Mouse (Mus musculus): Measurements from ENCODE around the gene Nes. TPM values are rescaled to one million over a fixed set of nuclear protein-coding genes. Genes with fewer than 3 reads are reported as not detected.
A peak's percentile ranks its signal among the peaks of the same experiment; 100 is the strongest.

Nes gene
- polyA plus RNA-seq (2015; fragmentation: Nextera tagmentation; extraction: Ambion mirVana), result 22.2 and 30.7 TPM in 2 replicates

GRCm38 (mm10) chr3:87970939-87971488 is at the start of gene Nes:
TSS of gene Nes (plus strand) at chr3:87971078.
- no peaks in the 10 kb centered on the region for H3K9me3 ChIP-seq (ENCODE audit: low read length)
- 0 out of 2 replicates have a peak, but pooled peaks cover 4% of the 10 kb centered on the region for H3K27me3 ChIP-seq (replicated peaks; ENCODE audit: insufficient read depth, low read length)
- under 1% methylated on average over 44 of the region's 44 CpGs for WGBS
- DNase-seq (ENCODE audit: low spot score), result peak; percentile 87
- H3K9ac ChIP-seq (replicated peaks; ENCODE audit: low read depth), result peak within 1 kb of the TSS; percentile 48
- H3K27ac ChIP-seq (ENCODE audit: low read length), result peak within 1 kb of the TSS; percentile 66; the same call in 1 of the 2 replicates
- TF ChIP-seq CTCF (IDR thresholded peaks at IDR 0.05), result 0 out of 2 replicates have a peak, but pooled peaks have one; percentile 3
- TF ChIP-seq EP300 (IDR thresholded peaks at IDR 0.05), result 0 out of 2 replicates have a peak, but pooled peaks have one; percentile 2
- ATAC-seq, result peak; percentile 78
- H3K4me1 ChIP-seq (ENCODE audit: insufficient read depth, low read depth, low read length), result peaks cover 15% of the 10 kb centered on the region; the same call in 1 of the 2 replicates
- peak within 1 kb of the TSS; percentile 50 for H3K4me2 ChIP-seq (replicated peaks; ENCODE audit: low read depth, low read length)
- peak within 1 kb of the TSS; percentile 49 for H3K4me3 ChIP-seq (ENCODE audit: low read depth, low read length)
- H3K36me3 ChIP-seq (ENCODE audit: insufficient read depth, low read length), result no peaks in the 10 kb centered on the region

- no peak for TF ChIP-seq CTCF (IDR thresholded peaks at IDR 0.05)
- TF ChIP-seq EP300 (IDR thresholded peaks at IDR 0.05), result no peak
- WGBS, result 93% methylated on average over 7 of the region's 7 CpGs
- DNase-seq (ENCODE audit: low spot score), result no peak
- no peak overlapping the region for H3K4me2 ChIP-seq (replicated peaks; ENCODE audit: low read depth, low read length)
- H3K27ac ChIP-seq (ENCODE audit: low read length), result no peak overlapping the region
- H3K27me3 ChIP-seq (replicated peaks; ENCODE audit: insufficient read depth, low read length), result no peaks in the 10 kb centered on the region
- peaks cover 6% of the 10 kb centered on the region for H3K4me1 ChIP-seq (ENCODE audit: insufficient read depth, low read depth, low read length)
- no peak overlapping the region for H3K4me3 ChIP-seq (ENCODE audit: low read depth, low read length)
- no peak for ATAC-seq
- no peaks in the 10 kb centered on the region for H3K9me3 ChIP-seq (ENCODE audit: low read length)
- H3K9ac ChIP-seq (replicated peaks; ENCODE audit: low read depth), result no peak overlapping the region
- H3K36me3 ChIP-seq (ENCODE audit: insufficient read depth, low read length), result peaks cover 12% of the 10 kb centered on the region
Observed at GRCm38 (mm10) chr3:87924996-87925395, 45.9 kb upstream of the Nes start.

- no peak overlapping the region for H3K4me2 ChIP-seq (replicated peaks; ENCODE audit: low read depth, low read length)
- H3K4me1 ChIP-seq (ENCODE audit: insufficient read depth, low read depth, low read length), result peaks cover 6% of the 10 kb centered on the region
- DNase-seq (ENCODE audit: low spot score) (no peak), ATAC-seq (no peak)
- no peaks in the 10 kb centered on the region for H3K27me3 ChIP-seq (replicated peaks; ENCODE audit: insufficient read depth, low read length)
- TF ChIP-seq EP300 (IDR thresholded peaks at IDR 0.05) (no peak), CTCF (IDR thresholded peaks at IDR 0.05) (no peak)
- no peak overlapping the region for H3K4me3 ChIP-seq (ENCODE audit: low read depth, low read length)
- no peak overlapping the region for H3K9ac ChIP-seq (replicated peaks; ENCODE audit: low read depth)
- WGBS, result 83% methylated on average over 5 of the region's 5 CpGs
- no peaks in the 10 kb centered on the region for H3K9me3 ChIP-seq (ENCODE audit: low read length)
- peaks cover 12% of the 10 kb centered on the region for H3K36me3 ChIP-seq (ENCODE audit: insufficient read depth, low read length)
- no peak overlapping the region for H3K27ac ChIP-seq (ENCODE audit: low read length)
Observed at GRCm38 (mm10) chr3:87927452-87927851, 43.4 kb upstream of the Nes start.

- no peak for DNase-seq (ENCODE audit: low spot score)
- Histone ChIP-seq H3K4me1 (ENCODE audit: insufficient read depth, low read depth, low read length) (peaks cover 6% of the 10 kb centered on the region), H3K36me3 (ENCODE audit: insufficient read depth, low read length) (peaks cover 13% of the 10 kb centered on the region), H3K9ac (replicated peaks; ENCODE audit: low read depth) (peak overlapping the region; percentile 44), H3K4me3 (ENCODE audit: low read depth, low read length) (peak overlapping the region; percentile 94), H3K4me2 (replicated peaks; ENCODE audit: low read depth, low read length) (peak overlapping the region; percentile 59), H3K27ac (ENCODE audit: low read length) (peak overlapping the region; percentile 92), H3K9me3 (ENCODE audit: low read length) (no peaks in the 10 kb centered on the region), H3K27me3 (replicated peaks; ENCODE audit: insufficient read depth, low read length) (no peaks in the 10 kb centered on the region)
- TF ChIP-seq CTCF (IDR thresholded peaks at IDR 0.05) (no peak), EP300 (IDR thresholded peaks at IDR 0.05) (no peak)
- 3% methylated on average over 26 of the region's 26 CpGs for WGBS
- ATAC-seq, result peak; percentile 23
Observed at GRCm38 (mm10) chr3:87929341-87930077, 41.4 kb upstream of the Nes start.

- H3K9me3 ChIP-seq (ENCODE audit: low read length), result no peaks in the 10 kb centered on the region
- peak within 1 kb of the TSS; percentile 59 for H3K4me2 ChIP-seq (replicated peaks; ENCODE audit: low read depth, low read length)
- peak; percentile 86 for TF ChIP-seq CTCF (IDR thresholded peaks at IDR 0.05)
- TF ChIP-seq EP300 (IDR thresholded peaks at IDR 0.05), result no peak
- WGBS, result 2% methylated on average over 56 of the region's 78 CpGs
- ATAC-seq, result peak; percentile 99
- H3K36me3 ChIP-seq (ENCODE audit: insufficient read depth, low read length), result peaks cover 9% of the 10 kb centered on the region
- peaks cover 6% of the 10 kb centered on the region for H3K4me1 ChIP-seq (ENCODE audit: insufficient read depth, low read depth, low read length)
- H3K27me3 ChIP-seq (replicated peaks; ENCODE audit: insufficient read depth, low read length), result no peaks in the 10 kb centered on the region
- H3K27ac ChIP-seq (ENCODE audit: low read length), result peak within 1 kb of the TSS; percentile 92
- H3K9ac ChIP-seq (replicated peaks; ENCODE audit: low read depth), result peak within 1 kb of the TSS; percentile 79
- DNase-seq (ENCODE audit: low spot score), result peak; percentile 98
- peak within 1 kb of the TSS; percentile 94 for H3K4me3 ChIP-seq (ENCODE audit: low read depth, low read length)
Observed at GRCm38 (mm10) chr3:87930078-87930795, 40.6 kb upstream of the Nes start, which contains the start of the genes Isg20l2 and Rrnad1. TSS of gene Isg20l2 (plus strand) at chr3:87930314. TSS of gene Rrnad1 (minus strand) at chr3:87930717.

GRCm38 (mm10) chr3:87934026-87934425 is 36.9 kb upstream of the Nes start:
- Histone ChIP-seq H3K9ac (replicated peaks; ENCODE audit: low read depth) (no peak overlapping the region), H3K4me3 (ENCODE audit: low read depth, low read length) (no peak overlapping the region)
- WGBS, result 74% methylated on average over 5 of the region's 5 CpGs

More at GRCm38 (mm10) chr3:87934026-87934425, 36.9 kb upstream of the Nes start:
- no peak overlapping the region for H3K27ac ChIP-seq (ENCODE audit: low read length)
- TF ChIP-seq EP300 (IDR thresholded peaks at IDR 0.05), result no peak
- TF ChIP-seq CTCF (IDR thresholded peaks at IDR 0.05), result no peak
- peaks cover 13% of the 10 kb centered on the region for H3K36me3 ChIP-seq (ENCODE audit: insufficient read depth, low read length)
- H3K27me3 ChIP-seq (replicated peaks; ENCODE audit: insufficient read depth, low read length), result no peaks in the 10 kb centered on the region
- DNase-seq (ENCODE audit: low spot score) (no peak), ATAC-seq (no peak)
- H3K4me1 ChIP-seq (ENCODE audit: insufficient read depth, low read depth, low read length), result peaks cover 4% of the 10 kb centered on the region
- no peak overlapping the region for H3K4me2 ChIP-seq (replicated peaks; ENCODE audit: low read depth, low read length)
- no peaks in the 10 kb centered on the region for H3K9me3 ChIP-seq (ENCODE audit: low read length)
